Mouse (Mus musculus): ENCODE measurements around the gene Fmnl2. TPM values are rescaled to one million over a fixed set of nuclear protein-coding genes. Genes with fewer than 3 reads are reported as not detected.

Gene Fmnl2
- polyA plus RNA-seq, 1 experiment from 2014 or later: 0.89 TPM

DNA sequence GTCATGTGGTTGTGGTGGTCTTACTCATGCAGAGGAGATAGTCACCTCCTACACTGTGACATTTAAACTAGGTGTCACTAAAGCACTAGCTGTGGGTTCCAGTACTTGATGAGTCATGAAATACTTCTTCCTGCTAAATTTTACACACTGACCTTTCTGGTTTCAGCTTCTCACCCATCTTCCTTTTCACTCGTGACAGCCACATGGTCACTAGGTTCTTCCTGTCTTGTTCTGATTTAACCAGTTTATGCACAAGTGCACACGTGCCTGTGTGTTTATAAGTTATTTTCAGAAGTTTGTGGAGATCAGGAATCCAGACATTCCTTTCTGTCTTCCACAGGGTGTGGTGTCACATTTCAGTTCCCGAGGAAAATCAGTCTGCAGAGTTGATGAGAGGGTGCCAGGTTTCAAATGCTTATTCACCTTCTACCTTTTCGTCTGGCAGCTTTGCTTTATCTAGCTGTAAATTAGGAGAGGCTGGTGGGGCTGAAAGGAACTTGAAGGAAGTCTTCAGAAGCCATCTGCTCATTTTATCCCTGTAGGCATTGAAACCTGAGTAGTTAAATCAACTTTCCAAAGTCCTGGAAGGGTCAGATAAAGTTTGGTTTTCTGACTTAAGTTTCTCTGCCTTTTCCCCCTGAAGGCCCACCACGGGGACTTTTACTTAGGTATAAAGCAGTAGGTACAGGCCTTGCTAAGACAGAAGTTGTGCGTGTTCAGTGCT is 80.9 kb downstream of the Fmnl2 start:
- 0 out of 2 replicates have a peak, but pooled peaks have one; percentile 35 for ATAC-seq
- no peaks in the 10 kb centered on the region for H3K36me3 ChIP-seq (replicated peaks; ENCODE audit: insufficient read depth, low read length)
- H3K4me3 ChIP-seq (ENCODE audit: low read depth, low read length): no peak overlapping the region
- H3K4me1 ChIP-seq (ENCODE audit: insufficient read depth): no peaks in the 10 kb centered on the region
- no peak for DNase-seq
- H3K9me3 ChIP-seq (ENCODE audit: low read length): no peaks in the 10 kb centered on the region
- TF ChIP-seq CTCF (IDR thresholded peaks at IDR 0.05; ENCODE audit: low read depth): 0 out of 2 replicates have a peak, but pooled peaks have one; percentile 4
- no peak for TF ChIP-seq EP300 (IDR thresholded peaks at IDR 0.05; ENCODE audit: low read depth)
- no peak overlapping the region for H3K27ac ChIP-seq (ENCODE audit: low read depth)
- 36% methylated on average over 6 of the region's 6 CpGs for WGBS (ENCODE audit: insufficient replicate concordance)
- H3K9ac ChIP-seq (replicated peaks): no peak overlapping the region
- no peak overlapping the region for H3K4me2 ChIP-seq (ENCODE audit: low read depth, low read length)
- no peaks in the 10 kb centered on the region for H3K27me3 ChIP-seq (ENCODE audit: insufficient read depth, low read length)

DNA sequence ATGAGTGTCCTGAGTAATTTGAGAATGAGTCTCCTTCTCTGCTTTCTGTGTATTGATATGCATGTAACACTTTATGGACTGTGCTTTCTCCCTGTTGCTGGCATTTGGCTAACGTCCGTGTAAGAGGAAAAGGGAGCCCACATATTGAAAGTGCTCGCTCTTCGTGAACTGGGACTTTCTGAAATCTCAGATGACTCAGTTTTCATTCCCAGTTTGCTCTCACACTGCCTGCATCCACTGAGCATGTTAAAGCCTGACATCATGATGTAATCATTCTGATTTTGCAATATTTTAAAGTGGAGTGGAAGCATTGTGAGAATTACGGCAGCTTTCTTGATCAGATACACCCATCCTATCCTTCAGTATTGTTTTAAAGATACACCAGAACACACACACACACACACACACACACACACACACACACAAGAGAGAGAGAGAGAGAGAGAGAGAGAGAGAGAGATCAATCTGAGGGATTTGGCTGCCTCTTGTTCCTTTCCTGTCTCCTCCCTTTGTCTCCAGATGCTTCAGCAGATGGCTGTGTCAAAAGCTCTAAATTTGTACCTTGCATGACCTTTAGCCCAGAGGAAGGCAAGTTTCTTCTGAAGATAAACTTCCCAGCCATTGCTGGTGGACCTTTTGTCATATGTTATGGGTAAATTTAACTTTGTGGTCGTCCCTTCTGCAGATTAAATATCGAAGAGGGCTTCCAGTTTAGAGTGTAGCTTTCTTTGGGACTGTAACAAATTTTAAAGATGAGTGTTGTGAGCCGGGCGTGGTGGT is 86.2 kb downstream of the Fmnl2 start:
- H3K36me3 ChIP-seq (replicated peaks; ENCODE audit: insufficient read depth, low read length): no peaks in the 10 kb centered on the region
- no peaks in the 10 kb centered on the region for H3K27me3 ChIP-seq (ENCODE audit: insufficient read depth, low read length)
- no peak overlapping the region for H3K27ac ChIP-seq (ENCODE audit: low read depth)
- ATAC-seq (no peak), DNase-seq (no peak)
- TF ChIP-seq CTCF (IDR thresholded peaks at IDR 0.05; ENCODE audit: low read depth) (no peak), EP300 (IDR thresholded peaks at IDR 0.05; ENCODE audit: low read depth) (no peak)
- H3K9ac ChIP-seq (replicated peaks): no peak overlapping the region
- WGBS (ENCODE audit: insufficient replicate concordance): 58% methylated on average over 9 of the region's 9 CpGs
- no peaks in the 10 kb centered on the region for H3K9me3 ChIP-seq (ENCODE audit: low read length)
- H3K4me1 ChIP-seq (ENCODE audit: insufficient read depth): no peaks in the 10 kb centered on the region
- H3K4me2 ChIP-seq (ENCODE audit: low read depth, low read length): no peak overlapping the region
- H3K4me3 ChIP-seq (ENCODE audit: low read depth, low read length): no peak overlapping the region

DNA sequence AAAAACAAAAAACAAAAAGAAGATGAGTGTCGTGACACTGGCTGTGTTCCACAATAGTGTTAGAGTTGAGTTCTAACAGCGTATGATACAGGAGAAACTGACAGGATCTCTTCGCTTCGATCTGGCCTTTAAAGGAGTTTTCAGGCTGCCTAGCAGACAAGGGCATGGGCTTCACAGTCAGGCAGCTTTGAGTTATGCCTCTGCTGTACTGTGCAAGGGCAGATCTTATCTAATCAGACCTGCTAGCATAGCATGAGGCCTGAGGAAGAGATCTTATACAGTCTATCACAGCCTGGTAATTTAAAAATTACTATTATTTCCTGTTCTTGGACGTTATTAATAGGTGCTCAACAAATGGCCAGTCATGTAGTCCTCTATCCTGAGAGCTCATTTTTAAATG is 86.9 kb downstream of the Fmnl2 start:
- 77% methylated on average over 5 of the region's 5 CpGs for WGBS (ENCODE audit: insufficient replicate concordance)
- H3K9ac ChIP-seq (replicated peaks): no peak overlapping the region
- H3K36me3 ChIP-seq (replicated peaks; ENCODE audit: insufficient read depth, low read length): no peaks in the 10 kb centered on the region
- DNase-seq: no peak
- TF ChIP-seq CTCF (IDR thresholded peaks at IDR 0.05; ENCODE audit: low read depth) (no peak), EP300 (IDR thresholded peaks at IDR 0.05; ENCODE audit: low read depth) (no peak)
- no peak overlapping the region for H3K27ac ChIP-seq (ENCODE audit: low read depth)
- no peaks in the 10 kb centered on the region for H3K4me1 ChIP-seq (ENCODE audit: insufficient read depth)
- no peak for ATAC-seq
- no peaks in the 10 kb centered on the region for H3K9me3 ChIP-seq (ENCODE audit: low read length)
- H3K4me3 ChIP-seq (ENCODE audit: low read depth, low read length): no peak overlapping the region
- no peak overlapping the region for H3K4me2 ChIP-seq (ENCODE audit: low read depth, low read length)
- no peaks in the 10 kb centered on the region for H3K27me3 ChIP-seq (ENCODE audit: insufficient read depth, low read length)

- ATAC-seq: no peak
- WGBS (ENCODE audit: insufficient replicate concordance): 79% methylated on average over 2 of the region's 2 CpGs
- no peak overlapping the region for H3K9ac ChIP-seq (replicated peaks)
- H3K4me1 ChIP-seq (ENCODE audit: insufficient read depth): no peaks in the 10 kb centered on the region
- H3K27me3 ChIP-seq (ENCODE audit: insufficient read depth, low read length): no peaks in the 10 kb centered on the region
- DNase-seq: no peak
- TF ChIP-seq CTCF (IDR thresholded peaks at IDR 0.05; ENCODE audit: low read depth): no peak
- no peaks in the 10 kb centered on the region for H3K9me3 ChIP-seq (ENCODE audit: low read length)
- H3K27ac ChIP-seq (ENCODE audit: low read depth): no peak overlapping the region
- H3K4me2 ChIP-seq (ENCODE audit: low read depth, low read length): no peak overlapping the region
- no peak overlapping the region for H3K4me3 ChIP-seq (ENCODE audit: low read depth, low read length)
- H3K36me3 ChIP-seq (replicated peaks; ENCODE audit: insufficient read depth, low read length): no peaks in the 10 kb centered on the region
Measured at GRCm38 (mm10) chr2:52946074-52946473, 88.4 kb downstream of the Fmnl2 start.

GRCm38 (mm10) chr2:52946524-52947186 is 89.0 kb downstream of the Fmnl2 start:
- Histone ChIP-seq H3K27me3 (ENCODE audit: insufficient read depth, low read length) (no peaks in the 10 kb centered on the region), H3K4me2 (ENCODE audit: low read depth, low read length) (no peak overlapping the region), H3K9me3 (ENCODE audit: low read length) (no peaks in the 10 kb centered on the region), H3K4me1 (ENCODE audit: insufficient read depth) (no peaks in the 10 kb centered on the region), H3K4me3 (ENCODE audit: low read depth, low read length) (no peak overlapping the region), H3K9ac (replicated peaks) (no peak overlapping the region), H3K36me3 (replicated peaks; ENCODE audit: insufficient read depth, low read length) (no peaks in the 10 kb centered on the region), H3K27ac (ENCODE audit: low read depth) (no peak overlapping the region)
- ATAC-seq: no peak
- TF ChIP-seq EP300 (IDR thresholded peaks at IDR 0.05; ENCODE audit: low read depth) (no peak), CTCF (IDR thresholded peaks at IDR 0.05; ENCODE audit: low read depth) (no peak)
- no peak for DNase-seq
- 82% methylated on average over 11 of the region's 11 CpGs for WGBS (ENCODE audit: insufficient replicate concordance)

GRCm38 (mm10) chr2:52948406-52948805 is 90.7 kb downstream of the Fmnl2 start:
- 80% methylated on average over 3 of the region's 3 CpGs for WGBS (ENCODE audit: insufficient replicate concordance)

More at GRCm38 (mm10) chr2:52948406-52948805, 90.7 kb downstream of the Fmnl2 start:
- Histone ChIP-seq H3K36me3 (replicated peaks; ENCODE audit: insufficient read depth, low read length) (no peaks in the 10 kb centered on the region), H3K27me3 (ENCODE audit: insufficient read depth, low read length) (no peaks in the 10 kb centered on the region), H3K9me3 (ENCODE audit: low read length) (no peaks in the 10 kb centered on the region), H3K4me2 (ENCODE audit: low read depth, low read length) (no peak overlapping the region), H3K9ac (replicated peaks) (no peak overlapping the region), H3K4me1 (ENCODE audit: insufficient read depth) (peaks cover 3% of the 10 kb centered on the region; the same call in 1 of the 2 replicates), H3K27ac (ENCODE audit: low read depth) (no peak overlapping the region), H3K4me3 (ENCODE audit: low read depth, low read length) (no peak overlapping the region)
- ATAC-seq (no peak), DNase-seq (no peak)
- TF ChIP-seq EP300 (IDR thresholded peaks at IDR 0.05; ENCODE audit: low read depth) (no peak), CTCF (IDR thresholded peaks at IDR 0.05; ENCODE audit: low read depth) (no peak)

Data from liver, postnatal 0 days (tissue).